Mouse (Mus musculus) liver, embryonic 11.5 days (tissue): ENCODE data around the gene Fntb. TPM values are rescaled to one million over a fixed set of nuclear protein-coding genes. Genes with fewer than 3 reads are reported as not detected.

Experiments used
- ATAC-seq: fragments of 200-750 bp; cut with Nextera tagmentation; replicated peaks from 2 replicates; pipeline ENCODE4 v1.8.0; 2017; ENCODE audit warnings: moderate number of reproducible peaks, mild to moderate bottlenecking, moderate TSS enrichment, moderate library complexity; ENCODE audit not compliant: low FRiP score
- DNase-seq: peaks from one replicate; pipeline ENCODE4 v3.0.0-alpha.2; 2017; ENCODE audit warnings: low spot score
- H3K27ac ChIP-seq: fragments of 300-500 bp; sonication (generic); 2 replicates; pipeline ENCODE4 v1.5.1; 2014; ENCODE audit warnings: mild to moderate bottlenecking, low read depth, low read length, control low read depth
- H3K27me3 ChIP-seq: fragments of 300-500 bp; sonication (generic); replicated peaks from 2 replicates; pipeline ENCODE4 v1.6.1; 2014; ENCODE audit warnings: low read length, mixed read lengths; ENCODE audit not compliant: control insufficient read depth, insufficient read depth
- H3K36me3 ChIP-seq: fragments of 300-500 bp; sonication (generic); 2 replicates; pipeline ENCODE4 v1.6.1; 2014; ENCODE audit warnings: mild to moderate bottlenecking, low read length, moderate library complexity, mixed read lengths; ENCODE audit not compliant: control insufficient read depth, insufficient read depth
- H3K4me1 ChIP-seq: fragments of 300-500 bp; sonication (generic); replicated peaks from 2 replicates; pipeline ENCODE4 v1.6.1; 2014; ENCODE audit warnings: low read length, mixed read lengths; ENCODE audit not compliant: control insufficient read depth, insufficient read depth
- H3K4me2 ChIP-seq: fragments of 300-500 bp; sonication (generic); 2 replicates; pipeline ENCODE4 v1.6.1; 2014; ENCODE audit warnings: mild to moderate bottlenecking, control low read depth, moderate library complexity
- H3K4me3 ChIP-seq: fragments of 300-500 bp; sonication (generic); 2 replicates; pipeline ENCODE4 v1.5.1; 2014; ENCODE audit warnings: low read depth, low read length, control low read depth
- H3K9ac ChIP-seq: fragments of 300-500 bp; sonication (generic); 2 replicates; pipeline ENCODE4 v1.6.1; 2014; ENCODE audit warnings: low read depth, low read length, control low read depth
- H3K9me3 ChIP-seq: fragments of 300-500 bp; sonication (generic); 2 replicates; pipeline ENCODE4 v1.6.1; 2016; ENCODE audit warnings: low read length, inconsistent platforms, mixed read lengths; ENCODE audit not compliant: control insufficient read depth
- WGBS: fragments of 180-500 bp; shearing (Covaris S2); extraction: QIAGEN DNeasy Blood & Tissue Kit; methylation state at CpG from one replicate; pipeline ENCODE4 v1.1.7; 2014; 5-methylcytosine and 5-hydroxymethylcytosine counted together
- polyA plus RNA-seq: library from polyadenylated mRNA; unstranded; fragments of >200 nt; fragmentation: Nextera tagmentation; extraction: Ambion mirVana; gene quantifications from 2 replicates; pipeline ENCODE4 v1.2.1, GENCODE M21; 2014

Gene Fntb
- polyA plus RNA-seq, 1 experiment from 2014 or later, result 41.6 TPM

DNA sequence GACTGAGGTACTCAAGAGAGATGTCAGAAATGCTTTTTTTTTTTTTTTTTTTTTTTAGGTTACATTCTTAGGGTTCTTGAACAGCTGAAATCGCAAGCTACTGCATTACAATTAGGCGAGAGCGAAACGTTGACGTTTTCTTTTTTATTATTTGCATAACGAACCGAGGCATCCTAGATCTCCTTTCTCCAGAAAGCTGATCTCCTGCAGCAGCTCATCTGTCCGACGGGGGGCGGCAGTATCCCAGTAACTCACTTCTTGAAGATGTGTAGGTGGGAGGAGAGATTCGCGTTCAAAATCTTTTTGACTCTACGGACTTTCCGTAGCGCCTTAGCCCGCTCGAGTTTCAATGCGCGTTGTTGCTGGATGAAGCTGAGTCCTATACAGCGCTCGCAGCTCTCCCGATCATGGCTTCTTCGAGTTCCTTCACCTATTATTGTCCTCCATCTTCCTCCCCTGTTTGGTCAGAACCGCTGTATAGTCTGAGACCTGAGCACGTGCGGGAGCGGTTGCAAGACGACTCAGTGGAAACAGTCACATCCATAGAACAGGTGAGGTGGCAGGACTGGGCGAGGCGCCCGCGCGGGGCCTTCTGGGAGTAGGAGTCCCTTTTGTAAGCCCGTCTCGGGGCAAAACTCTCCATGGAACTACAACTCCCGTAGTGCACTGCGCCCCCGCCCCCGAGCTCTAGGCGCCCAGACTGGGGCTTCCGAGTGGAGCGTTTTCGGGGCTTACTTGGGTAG lies 71.9 kb downstream of the Fntb start:
- under 1% methylated on average over 43 of the region's 43 CpGs for WGBS
- Histone ChIP-seq H3K4me3 (peak overlapping the region; percentile 76), H3K36me3 (no peaks in the 10 kb centered on the region), H3K9ac (peak overlapping the region; percentile 79), H3K4me1 (peaks cover 11% of the 10 kb centered on the region; the same call in 1 of the 2 replicates), H3K9me3 (no peaks in the 10 kb centered on the region), H3K27ac (peak overlapping the region; percentile 50; the same call in 1 of the 2 replicates), H3K27me3 (no peaks in the 10 kb centered on the region), H3K4me2 (peak overlapping the region; percentile 71)
- peak; percentile 96 for DNase-seq
- ATAC-seq, result peak; percentile 99

- 10% methylated on average over 21 of the region's 21 CpGs for WGBS
Observed at GRCm38 (mm10) chr12:76837844-76838650, 72.7 kb downstream of the Fntb start.

GRCm38 (mm10) chr12:76839298-76839697 lies 73.9 kb downstream of the Fntb start:
- ATAC-seq, result no peak
- no peaks in the 10 kb centered on the region for H3K36me3 ChIP-seq
- H3K4me2 ChIP-seq, result no peak overlapping the region
- H3K4me3 ChIP-seq, result no peak overlapping the region
- no peak overlapping the region for H3K9ac ChIP-seq
- 87% methylated on average over 4 of the region's 4 CpGs for WGBS
- DNase-seq, result no peak
- H3K4me1 ChIP-seq, result peaks cover 11% of the 10 kb centered on the region; the same call in 1 of the 2 replicates
- H3K27ac ChIP-seq, result no peak overlapping the region
- H3K9me3 ChIP-seq, result no peaks in the 10 kb centered on the region
- H3K27me3 ChIP-seq, result no peaks in the 10 kb centered on the region

More at GRCm38 (mm10) chr12:76837844-76838650, 72.7 kb downstream of the Fntb start:
- Histone ChIP-seq H3K4me1 (peaks cover 11% of the 10 kb centered on the region; the same call in 1 of the 2 replicates), H3K4me2 (peak overlapping the region; percentile 71), H3K27ac (peak overlapping the region; percentile 50; the same call in 1 of the 2 replicates), H3K9me3 (no peaks in the 10 kb centered on the region), H3K4me3 (peak overlapping the region; percentile 76), H3K36me3 (no peaks in the 10 kb centered on the region), H3K9ac (peak overlapping the region; percentile 79), H3K27me3 (no peaks in the 10 kb centered on the region)
- no peak for DNase-seq
- ATAC-seq, result peak; percentile 39

DNA sequence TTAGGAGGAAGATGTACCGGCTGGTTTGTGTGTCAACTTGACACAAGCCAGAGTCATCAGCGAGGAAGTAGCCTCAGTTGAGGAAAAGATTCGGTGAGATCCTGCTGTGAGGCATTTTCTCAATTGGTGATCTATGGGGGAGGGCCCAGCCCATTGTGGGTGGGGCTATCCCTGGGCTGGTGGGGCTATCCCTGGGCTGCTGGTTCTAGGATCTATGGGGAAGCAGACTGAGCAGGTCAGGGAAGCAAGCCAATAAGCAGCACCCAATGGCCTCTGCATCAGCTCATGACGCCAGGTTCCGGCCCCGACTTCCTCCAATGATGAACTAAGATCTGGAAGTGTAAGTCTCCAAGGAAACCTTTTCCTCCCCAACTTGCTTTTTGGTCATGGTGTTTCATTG lies 74.7 kb downstream of the Fntb start:
- Histone ChIP-seq H3K27me3 (no peaks in the 10 kb centered on the region), H3K36me3 (no peaks in the 10 kb centered on the region), H3K9ac (no peak overlapping the region), H3K4me1 (peaks cover 11% of the 10 kb centered on the region; the same call in 1 of the 2 replicates), H3K4me2 (no peak overlapping the region), H3K4me3 (no peak overlapping the region), H3K27ac (no peak overlapping the region), H3K9me3 (no peaks in the 10 kb centered on the region)
- DNase-seq, result no peak
- no peak for ATAC-seq
- WGBS, result 63% methylated on average over 6 of the region's 6 CpGs

DNA sequence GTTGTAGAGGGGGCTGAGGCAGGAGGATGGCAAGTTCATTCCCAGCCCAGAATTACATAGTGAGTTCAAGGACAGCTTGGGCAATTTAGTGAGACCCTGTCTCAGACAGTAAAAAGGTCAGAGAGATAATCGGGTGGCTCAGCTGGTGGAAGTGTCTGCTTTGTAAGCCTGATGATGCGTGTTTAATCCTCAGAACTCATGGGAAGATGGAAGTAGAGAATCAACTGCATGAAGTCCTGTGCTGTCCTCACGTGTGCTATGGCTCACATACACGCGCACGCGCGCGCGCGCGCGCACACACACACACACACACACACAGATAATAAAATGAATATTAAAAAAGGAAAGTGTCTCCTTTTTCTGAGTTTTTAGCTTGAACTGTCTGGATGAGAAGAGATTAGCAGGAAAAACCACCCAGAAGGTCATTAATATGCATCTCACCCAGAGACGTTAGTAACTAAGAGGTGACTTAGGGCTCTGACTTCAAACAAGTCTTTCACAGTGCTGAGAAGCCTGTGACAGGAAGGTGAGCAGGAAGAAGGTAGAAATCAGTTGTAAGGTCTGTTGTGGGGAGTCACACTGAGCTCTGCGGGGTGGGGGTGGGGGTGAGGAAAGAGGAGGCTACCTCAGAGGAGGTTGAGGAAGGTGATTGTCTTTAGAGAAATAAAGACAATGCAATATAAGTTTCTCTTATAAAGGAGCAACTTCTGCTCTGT lies 79.1 kb downstream of the Fntb start:
- H3K4me1 ChIP-seq, result no peaks in the 10 kb centered on the region
- ATAC-seq (no peak), DNase-seq (no peak)
- H3K9me3 ChIP-seq, result no peaks in the 10 kb centered on the region
- WGBS, result 88% methylated on average over 15 of the region's 15 CpGs
- no peak overlapping the region for H3K4me3 ChIP-seq
- H3K36me3 ChIP-seq, result no peaks in the 10 kb centered on the region
- no peak overlapping the region for H3K4me2 ChIP-seq
- no peaks in the 10 kb centered on the region for H3K27me3 ChIP-seq
- no peak overlapping the region for H3K9ac ChIP-seq
- H3K27ac ChIP-seq, result no peak overlapping the region

GRCm38 (mm10) chr12:76852419-76852818 lies 87.0 kb downstream of the Fntb start:
- no peak overlapping the region for H3K27ac ChIP-seq
- no peak overlapping the region for H3K4me2 ChIP-seq
- H3K9ac ChIP-seq, result no peak overlapping the region
- H3K9me3 ChIP-seq, result no peaks in the 10 kb centered on the region
- ATAC-seq (no peak), DNase-seq (no peak)
- no peak overlapping the region for H3K4me3 ChIP-seq
- H3K27me3 ChIP-seq, result no peaks in the 10 kb centered on the region
- H3K4me1 ChIP-seq, result peaks cover 7% of the 10 kb centered on the region
- WGBS, result 83% methylated on average over 2 of the region's 2 CpGs
- no peaks in the 10 kb centered on the region for H3K36me3 ChIP-seq

DNA sequence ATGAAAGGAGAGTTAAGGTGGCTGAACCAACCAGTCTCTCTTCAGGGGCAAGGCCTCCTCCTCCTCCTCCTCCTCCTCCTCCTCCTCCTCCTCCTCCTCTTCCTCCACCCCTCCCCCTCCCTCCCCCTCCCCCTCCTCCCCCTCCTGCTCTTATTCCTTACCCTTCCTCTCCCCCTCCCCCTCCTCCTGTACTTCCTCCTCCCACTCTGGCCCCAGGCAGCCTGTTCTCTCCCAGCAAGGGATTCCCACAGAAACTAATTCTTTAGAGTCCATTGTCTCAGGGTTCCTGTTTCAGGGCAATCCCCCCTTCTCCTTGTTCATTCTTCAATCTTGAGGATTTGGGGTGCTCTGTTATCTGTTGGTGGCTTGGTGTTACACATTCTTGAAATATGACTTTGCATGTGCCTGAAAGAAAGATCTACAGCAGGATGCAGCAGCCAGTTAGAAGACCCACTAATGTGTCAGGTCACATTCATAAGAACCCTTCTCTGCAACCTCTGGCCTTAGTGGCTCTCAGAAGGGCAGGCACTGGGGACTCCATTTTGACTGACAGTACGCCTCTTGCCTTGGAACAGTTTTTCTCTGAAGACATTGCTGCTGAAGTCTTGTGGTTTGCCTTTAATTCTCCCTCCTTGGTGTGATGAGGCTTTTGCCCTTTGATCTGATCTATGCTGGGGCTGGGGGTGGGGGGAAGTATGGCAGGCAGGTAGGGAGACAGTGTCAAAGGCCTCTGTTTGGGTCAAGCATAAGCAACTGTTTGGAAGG lies 88.2 kb downstream of the Fntb start:
- WGBS, result 86% methylated on average over 1 of the region's 1 CpGs
- no peak overlapping the region for H3K9ac ChIP-seq
- ATAC-seq, result no peak
- peaks cover 7% of the 10 kb centered on the region for H3K4me1 ChIP-seq
- no peak overlapping the region for H3K4me2 ChIP-seq
- H3K4me3 ChIP-seq, result no peak overlapping the region
- H3K9me3 ChIP-seq, result no peaks in the 10 kb centered on the region
- no peaks in the 10 kb centered on the region for H3K36me3 ChIP-seq
- H3K27me3 ChIP-seq, result no peaks in the 10 kb centered on the region
- H3K27ac ChIP-seq, result no peak overlapping the region
- no peak for DNase-seq

GRCm38 (mm10) chr12:76857087-76857486 lies 91.7 kb downstream of the Fntb start:
- no peak for ATAC-seq
- no peaks in the 10 kb centered on the region for H3K27me3 ChIP-seq
- no peak overlapping the region for H3K4me2 ChIP-seq
- DNase-seq, result no peak
- H3K27ac ChIP-seq, result no peak overlapping the region
- no peak overlapping the region for H3K4me3 ChIP-seq
- no peaks in the 10 kb centered on the region for H3K9me3 ChIP-seq
- H3K36me3 ChIP-seq, result no peaks in the 10 kb centered on the region
- H3K4me1 ChIP-seq, result peaks cover 7% of the 10 kb centered on the region
- WGBS, result 90% methylated on average over 10 of the region's 10 CpGs
- H3K9ac ChIP-seq, result no peak overlapping the region
